Mouse (Mus musculus) heart, postnatal 36 days (tissue): ENCODE results near the gene Trim41. TPM values are rescaled to one million over a fixed set of nuclear protein-coding genes. Genes with fewer than 3 reads are reported as not detected.
"Not testable (repeated sequence)": the region's sequence is repeated elsewhere in the genome, so short reads cannot be mapped to it uniquely, and the experiment has no call there.

Experiments
- DNase-seq, 2 experiments: peaks; one replicate each; pipeline ENCODE4 v3.0.0; 2021 to 2022
- intact Hi-C: fragments of 180-260 bp; cut with DNase I; formaldehyde crosslinking; loops from one replicate; pipeline ENCODE4 v1.15.1; 2025
- total RNA-seq, 2 experiments: library from RNA; stranded (reverse); gene quantifications; 2 replicates each; pipeline ENCODE4 v1.2.3; 2021

Trim41 gene
- total RNA-seq = 10 to 100 TPM; 21.0 to 22.7 TPM

DNA sequence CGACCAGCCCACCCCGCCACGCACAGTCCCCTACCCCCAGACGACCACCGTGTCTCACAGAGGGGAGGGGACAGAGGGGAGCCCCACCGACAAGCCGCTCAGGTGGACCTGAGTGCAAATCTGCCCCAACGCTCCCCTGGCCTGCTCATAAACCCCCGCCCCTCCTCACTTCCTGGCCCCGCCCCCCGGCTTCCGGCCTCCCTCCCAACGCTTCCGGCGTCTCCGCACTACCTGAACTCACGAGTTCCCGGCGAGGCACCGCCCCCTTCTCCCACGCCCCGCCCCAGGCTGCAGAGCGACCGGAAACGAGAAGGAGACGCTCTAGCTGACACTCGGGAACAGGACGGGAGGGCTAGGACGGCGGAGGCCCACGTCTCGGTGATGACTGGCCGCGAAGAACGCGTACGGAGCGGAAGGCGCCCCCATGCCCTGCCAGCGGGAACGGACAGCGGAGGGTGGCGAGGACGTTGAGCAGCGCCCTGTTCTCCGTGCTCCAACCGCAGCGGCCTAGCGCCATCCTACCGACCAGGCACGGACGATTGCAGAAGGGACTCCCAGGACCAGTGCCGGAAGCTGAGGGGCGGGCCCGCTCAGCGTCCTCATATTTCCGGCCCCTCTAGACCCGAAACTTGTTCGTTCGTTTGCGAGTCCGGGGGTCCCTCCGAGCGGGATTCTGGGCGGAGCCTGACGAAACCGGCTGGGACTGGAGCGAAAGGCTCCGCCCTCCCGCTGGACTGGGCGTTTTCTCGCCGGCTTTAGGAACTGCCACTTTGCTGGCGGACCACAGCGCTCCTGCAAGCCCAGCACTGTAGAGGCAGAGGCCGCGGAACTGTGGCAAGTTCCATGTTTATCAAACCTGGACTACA, at the start of gene Trim41:
Trim41 (minus strand) TSS at position 554 of the 866 bp plus-strand sequence.
- intact Hi-C loops = loop anchor here (1.0 kb wide), 1 partner anchor 17 kb away; the partner anchor contains the start of gene Rack1
- peak; percentile 99 for DNase-seq

DNA sequence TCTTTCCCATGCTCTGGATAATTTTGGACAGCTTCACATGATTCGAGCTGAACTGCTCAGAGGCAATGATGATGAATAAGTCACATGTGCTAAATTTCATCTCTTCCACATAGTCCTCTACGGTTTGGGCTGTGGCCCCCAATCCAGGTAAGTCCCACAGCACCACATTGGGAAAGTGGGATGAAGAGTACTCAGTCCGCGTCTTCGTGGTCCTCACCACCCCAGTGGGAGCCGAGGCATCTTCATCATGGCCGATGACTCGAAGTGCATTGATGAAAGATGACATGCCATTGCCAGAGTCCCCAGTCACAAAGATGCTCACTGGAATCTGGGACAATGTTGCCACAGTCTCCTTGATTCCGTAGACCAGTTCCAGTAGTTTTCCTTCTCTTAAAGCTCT, 49.3 kb upstream of the Trim41 start:
- DNase-seq = no peak
- intact Hi-C loops = no loop called here

DNA sequence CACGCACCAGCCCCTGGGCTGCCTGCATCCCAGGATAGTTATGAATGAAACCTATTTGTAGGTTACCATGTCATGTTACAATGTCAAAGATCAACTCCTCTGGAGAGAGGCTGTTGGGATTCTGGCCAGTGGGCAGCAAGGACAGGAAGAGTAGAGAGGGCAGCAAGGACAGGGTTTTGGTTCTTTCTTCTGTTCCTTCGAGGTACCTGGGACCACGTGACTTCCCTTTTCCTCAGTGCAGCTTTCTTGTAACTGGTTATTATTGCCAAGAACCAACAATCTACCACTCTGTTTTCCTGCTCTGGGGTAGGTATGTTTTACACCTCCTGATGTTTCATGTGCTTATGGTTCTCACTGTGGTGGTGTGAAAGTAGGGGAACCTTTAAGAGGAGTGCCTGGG, 46.7 kb upstream of the Trim41 start:
- intact Hi-C loops = no loop called here
- DNase-seq = no peak

DNA sequence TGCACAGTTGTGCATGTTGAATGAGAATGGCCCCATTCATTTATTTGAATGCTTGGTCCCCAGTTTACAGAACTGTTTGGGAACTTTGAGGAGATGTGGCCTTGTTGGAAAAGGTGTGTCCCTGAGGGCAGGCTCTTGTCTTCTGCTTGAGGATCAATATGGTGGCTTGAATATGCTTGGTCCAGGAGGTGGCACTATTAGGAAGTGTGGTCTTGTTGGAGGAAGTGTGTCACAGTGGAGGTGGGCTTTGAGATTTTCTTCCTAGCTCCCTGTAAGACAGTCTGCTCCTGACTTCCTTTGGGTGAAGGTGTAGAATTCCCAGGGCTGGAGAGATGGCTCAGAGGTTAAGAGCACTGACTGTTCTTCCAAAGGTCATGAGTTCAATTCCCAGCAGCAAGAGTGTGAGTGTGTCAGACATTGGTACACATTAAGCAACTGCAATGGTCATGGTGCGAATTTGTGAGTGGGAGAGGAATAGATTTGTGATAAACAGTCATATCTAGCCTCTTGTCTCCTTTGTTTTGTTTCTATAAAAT, 45.7 kb upstream of the Trim41 start:
- intact Hi-C loops = no loop called here
- no peak for DNase-seq

GRCm38 (mm10) chr11:48859014-48859413, 41.9 kb upstream of the Trim41 start:
- intact Hi-C loops = loop anchor here (1.0 kb wide), 1 partner anchor 69 kb away; no protein-coding TSS in a partner anchor
- peak; percentile 59 to 65 for DNase-seq

DNA sequence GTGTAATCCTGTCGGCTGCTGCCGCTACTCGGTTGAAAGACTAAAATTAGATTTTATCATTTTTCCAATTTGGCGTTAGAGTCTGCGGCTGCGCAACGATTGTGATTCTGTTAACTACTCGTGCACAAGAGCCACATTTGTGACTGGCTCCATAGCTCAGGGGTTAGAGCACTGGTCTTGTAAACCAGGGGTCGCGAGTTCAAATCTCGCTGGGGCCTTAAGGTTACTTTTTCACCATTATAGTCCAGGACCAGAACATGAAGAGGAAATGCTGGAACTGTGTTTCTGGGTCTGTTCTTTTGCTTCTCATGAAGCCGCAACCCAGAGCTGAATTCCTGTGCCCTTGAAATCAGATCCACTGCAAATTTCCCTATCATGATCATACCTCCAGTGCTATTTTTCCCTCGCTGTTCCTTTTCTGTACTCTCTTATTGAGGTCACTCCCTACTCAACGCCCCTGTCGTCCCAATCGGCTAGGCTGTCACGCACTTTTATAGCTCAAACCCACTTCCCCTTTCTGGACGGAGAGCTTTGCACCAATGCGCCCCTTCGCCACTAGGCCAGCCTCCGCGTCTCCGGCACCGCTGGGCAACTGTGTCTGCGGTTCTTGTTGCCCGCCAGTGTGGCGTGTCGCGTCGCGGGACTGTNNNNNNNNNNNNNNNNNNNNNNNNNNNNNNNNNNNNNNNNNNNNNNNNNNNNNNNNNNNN, 36.5 kb upstream of the Trim41 start:
- intact Hi-C loops = loop anchor here (1.0 kb wide), 1 partner anchor 19 kb away; no protein-coding TSS in a partner anchor
- DNase-seq = peak; percentile 94 to 97

- DNase-seq = no peak
- intact Hi-C loops = loop anchor here (1.0 kb wide), 1 partner anchor 19 kb away; no protein-coding TSS in a partner anchor
These were observed 35.7 kb upstream of the Trim41 start for GRCm38 (mm10) chr11:48852624-48853473.

GRCm38 (mm10) chr11:48852190-48852589, 35.0 kb upstream of the Trim41 start:
- intact Hi-C loops = no loop called here
- DNase-seq = no peak

- intact Hi-C loops = no loop called here
These were observed 34.3 kb upstream of the Trim41 start for GRCm38 (mm10) chr11:48851270-48851995.

DNA sequence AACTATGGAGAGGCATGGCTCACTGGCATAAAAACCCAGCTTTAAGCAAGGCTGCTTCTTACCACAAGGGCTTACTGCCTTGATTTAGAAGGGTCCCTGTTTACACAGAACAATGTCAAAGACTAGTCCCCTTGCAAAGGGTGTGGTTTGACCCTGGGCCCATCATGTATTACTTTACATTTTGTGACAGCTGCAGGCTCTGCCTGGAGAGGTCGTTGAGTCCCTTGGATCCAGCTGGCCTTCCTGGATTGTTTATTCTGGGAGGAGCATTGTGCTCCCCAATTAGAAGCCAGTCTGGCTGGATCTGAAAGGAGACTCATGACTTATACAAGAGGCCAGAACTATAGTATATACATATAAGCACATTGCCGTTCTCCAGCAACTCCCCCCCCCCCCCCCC, 33.1 kb upstream of the Trim41 start:
- intact Hi-C loops = no loop called here
- no peak for DNase-seq

More at GRCm38 (mm10) chr11:48851270-48851995, 34.3 kb upstream of the Trim41 start:
- no peak for DNase-seq

DNA sequence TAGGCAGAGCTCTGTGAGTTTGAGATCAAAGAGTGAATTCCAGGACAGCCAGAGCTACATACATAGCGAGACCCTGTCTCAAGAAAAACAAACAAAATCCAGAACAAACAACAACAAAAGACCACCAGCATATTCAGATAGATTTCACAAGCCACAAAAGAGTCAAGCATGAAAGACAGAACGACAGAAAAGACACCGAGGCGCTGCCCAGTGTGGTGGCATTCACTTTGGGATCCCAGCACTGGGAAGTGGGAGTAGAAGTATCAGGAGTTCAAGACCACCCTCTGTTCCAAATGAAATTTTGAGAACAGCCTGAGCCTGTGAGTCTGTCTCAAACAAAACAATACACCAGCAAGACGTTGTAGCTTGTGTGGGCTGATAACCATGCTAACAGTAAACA, 29.7 kb upstream of the Trim41 start:
- intact Hi-C loops = no loop called here
- DNase-seq = no peak

DNA sequence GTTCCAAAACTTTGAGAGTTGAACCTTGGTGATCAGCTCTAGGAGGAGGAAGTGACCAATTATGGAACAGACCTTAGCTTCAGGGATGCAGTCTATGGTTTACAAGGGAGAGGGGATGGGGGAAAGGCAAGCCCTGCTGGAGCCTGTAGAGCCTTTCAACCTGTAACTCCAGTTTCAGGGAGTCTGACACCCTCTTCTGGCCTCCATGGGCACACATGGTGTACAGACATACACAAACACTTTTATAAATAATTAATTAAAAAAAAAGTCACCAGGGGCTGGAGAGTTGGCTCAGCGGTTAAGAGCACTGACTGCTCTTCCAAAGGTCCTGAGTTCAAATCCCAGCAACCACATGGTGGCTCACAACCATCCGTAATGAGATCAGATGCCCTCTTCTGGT, 29.2 kb upstream of the Trim41 start:
- intact Hi-C loops, DNase-seq: not testable (repeated sequence)

DNA sequence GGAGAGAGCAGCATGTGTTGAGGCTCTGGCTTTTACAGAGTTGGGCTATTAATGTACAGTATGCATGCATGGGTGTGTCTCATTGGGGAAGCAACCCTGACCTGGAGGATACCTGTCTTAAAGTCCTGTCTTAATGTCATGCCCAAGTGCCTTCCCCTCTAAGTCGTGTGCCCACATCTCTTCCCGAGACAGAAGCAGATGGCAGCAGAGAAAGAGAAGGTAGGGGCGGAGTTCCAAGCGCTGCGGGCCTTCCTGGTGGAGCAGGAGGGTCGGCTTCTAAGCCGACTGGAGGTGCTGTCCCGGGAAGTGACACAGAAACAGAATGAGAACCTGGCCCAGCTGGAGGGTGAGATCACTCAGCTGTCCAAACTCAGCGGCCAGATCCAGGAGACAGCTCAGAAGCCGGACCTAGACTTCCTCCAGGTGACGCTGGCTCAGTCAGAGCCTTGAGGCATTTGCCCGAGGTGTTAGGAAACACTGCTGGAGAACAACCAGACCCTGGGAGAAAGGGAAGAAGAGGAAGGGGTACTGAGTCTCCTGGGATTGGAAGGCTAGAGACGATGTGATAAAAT, 28.2 kb upstream of the Trim41 start:
- intact Hi-C loops = no loop called here
- no peak for DNase-seq

GRCm38 (mm10) chr11:48844309-48844708, 27.2 kb upstream of the Trim41 start:
- intact Hi-C loops = no loop called here
- DNase-seq = no peak

DNA sequence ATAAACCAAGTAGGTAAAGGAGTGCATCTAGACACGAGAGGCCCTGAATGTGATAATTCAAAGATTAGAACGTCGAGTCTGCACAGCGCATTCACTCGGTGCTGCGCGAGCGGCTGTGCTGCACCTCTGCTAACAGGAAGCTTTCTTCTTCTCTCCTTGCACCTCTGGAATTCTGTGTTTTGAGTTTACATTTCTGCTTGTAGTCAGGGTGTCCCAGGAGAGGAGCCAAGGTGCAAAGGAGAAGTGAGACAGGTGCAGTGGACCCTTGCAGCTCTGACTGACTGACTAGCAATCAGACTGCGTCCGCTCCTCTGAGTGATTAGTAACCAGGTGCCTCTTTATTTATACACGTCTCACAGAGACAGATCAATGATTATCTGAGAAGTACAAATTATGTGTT, 26.0 kb upstream of the Trim41 start:
- intact Hi-C loops = no loop called here
- DNase-seq = no peak

- intact Hi-C loops = no loop called here
- DNase-seq = no peak
These were observed 25.2 kb upstream of the Trim41 start for GRCm38 (mm10) chr11:48842378-48842792.

DNA sequence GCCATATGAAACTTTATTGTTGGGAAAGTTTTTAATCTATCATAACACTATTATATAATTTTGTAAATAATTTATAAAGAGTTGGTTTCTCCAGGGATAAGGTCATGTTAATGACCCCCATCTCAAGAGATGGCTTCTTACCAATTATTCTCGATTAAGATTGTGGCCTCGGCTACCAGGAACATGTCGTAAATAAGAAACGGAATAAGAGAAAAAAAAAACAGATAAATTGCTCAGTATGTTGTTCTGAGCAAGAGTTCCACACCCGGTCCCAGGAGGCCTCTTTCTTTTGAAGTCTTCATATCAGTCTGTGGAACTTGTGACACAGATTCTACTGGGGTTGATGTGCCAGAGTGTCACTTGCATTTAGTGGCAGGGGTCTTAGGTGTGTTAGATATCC, 24.1 kb upstream of the Trim41 start:
- no peak for DNase-seq
- intact Hi-C loops = no loop called here

DNA sequence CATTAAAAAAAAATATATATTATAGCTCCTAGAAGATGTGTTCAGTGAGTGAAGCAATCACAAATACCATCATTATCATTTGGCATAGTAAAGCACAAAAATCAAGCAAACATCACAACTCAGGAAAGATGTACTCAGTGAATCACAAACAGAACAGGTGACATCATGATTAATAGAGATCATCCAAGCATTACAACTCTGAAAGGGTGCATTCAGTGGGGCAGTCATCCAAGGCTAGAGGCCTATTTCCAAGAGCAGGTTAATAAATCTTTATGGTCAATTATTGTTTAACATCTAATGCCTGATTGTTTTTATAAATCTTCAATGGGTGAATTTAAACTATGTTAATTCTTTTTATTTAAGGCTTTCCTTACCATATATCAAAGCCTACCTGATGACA, 23.7 kb upstream of the Trim41 start:
- DNase-seq = no peak
- intact Hi-C loops = no loop called here
